Mouse (Mus musculus): ENCODE results near the gene Napsa. TPM values are rescaled to one million over a fixed set of nuclear protein-coding genes. Genes with fewer than 3 reads are reported as not detected.
A peak's percentile ranks its signal among the peaks of the same experiment; 100 is the strongest.

Napsa gene
- polyA plus RNA-seq, 1 experiment from 2014 or later = 5.4 TPM

DNA sequence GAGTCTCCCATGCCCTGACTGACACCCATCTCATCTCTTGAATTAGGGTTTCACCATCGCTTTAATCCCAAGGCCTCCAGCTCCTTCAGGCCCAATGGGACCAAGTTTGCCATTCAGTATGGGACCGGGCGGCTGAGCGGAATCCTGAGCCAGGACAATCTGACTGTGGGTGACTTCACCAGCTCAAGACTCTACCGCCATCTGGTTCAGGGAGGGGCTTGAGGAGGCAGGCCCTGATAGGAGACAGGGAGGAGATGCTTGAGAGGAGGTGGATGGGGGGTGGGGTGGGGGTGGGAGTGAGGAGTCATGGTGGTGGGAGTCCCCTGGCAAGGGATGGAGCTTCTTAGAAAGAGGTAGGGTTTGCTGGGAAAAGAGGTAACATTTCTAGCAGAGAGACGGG lies 9.5 kb downstream of the Napsa start:
- Histone ChIP-seq H3K9ac (ENCODE audit: low read length) (no peak overlapping the region), H3K4me2 (ENCODE audit: low read depth, low read length) (no peak overlapping the region), H3K4me1 (ENCODE audit: control insufficient read depth, insufficient read depth, low read length) (no peaks in the 10 kb centered on the region), H3K27ac (ENCODE audit: low read length) (no peak overlapping the region), H3K9me3 (replicated peaks; ENCODE audit: control insufficient read depth, low read length) (peaks cover 4% of the 10 kb centered on the region; the same call in 1 of the 2 replicates), H3K36me3 (ENCODE audit: control insufficient read depth, insufficient read depth, low read length) (no peaks in the 10 kb centered on the region), H3K27me3 (ENCODE audit: control insufficient read depth, insufficient read depth, low read length) (peaks cover 8% of the 10 kb centered on the region), H3K4me3 (replicated peaks; ENCODE audit: low read length) (no peak overlapping the region)
- ATAC-seq (ENCODE audit: insufficient read depth, low FRiP score) = no peak
- WGBS = 71% methylated on average over 6 of the region's 6 CpGs

DNA sequence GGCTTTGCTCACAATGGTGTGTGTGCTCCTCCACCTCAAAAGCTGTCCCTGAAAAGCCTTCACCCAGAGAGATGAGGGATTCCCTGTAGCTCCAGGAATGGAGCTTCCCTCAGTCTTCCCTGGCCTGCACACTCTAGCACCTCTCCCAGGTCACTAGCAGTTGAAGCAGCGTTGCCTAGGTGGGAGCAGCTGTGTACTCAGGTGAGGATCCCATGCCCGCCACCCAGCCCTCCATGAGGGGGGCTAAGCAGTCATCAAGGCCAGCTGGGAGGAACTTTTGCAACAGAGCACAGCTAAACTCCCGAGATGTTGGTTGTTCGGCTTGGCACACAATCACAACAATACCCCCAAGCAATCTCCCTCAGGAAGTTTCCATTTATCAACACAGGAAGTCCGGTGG lies 10.5 kb downstream of the Napsa start:
- Histone ChIP-seq H3K27me3 (ENCODE audit: control insufficient read depth, insufficient read depth, low read length) (peaks cover 17% of the 10 kb centered on the region), H3K9ac (ENCODE audit: low read length) (no peak overlapping the region), H3K4me1 (ENCODE audit: control insufficient read depth, insufficient read depth, low read length) (no peaks in the 10 kb centered on the region), H3K36me3 (ENCODE audit: control insufficient read depth, insufficient read depth, low read length) (no peaks in the 10 kb centered on the region), H3K9me3 (replicated peaks; ENCODE audit: control insufficient read depth, low read length) (peaks cover 4% of the 10 kb centered on the region; the same call in 1 of the 2 replicates), H3K4me3 (replicated peaks; ENCODE audit: low read length) (no peak overlapping the region), H3K4me2 (ENCODE audit: low read depth, low read length) (no peak overlapping the region), H3K27ac (ENCODE audit: low read length) (no peak overlapping the region)
- ATAC-seq (ENCODE audit: insufficient read depth, low FRiP score) = no peak
- 56% methylated on average over 5 of the region's 5 CpGs for WGBS

DNA sequence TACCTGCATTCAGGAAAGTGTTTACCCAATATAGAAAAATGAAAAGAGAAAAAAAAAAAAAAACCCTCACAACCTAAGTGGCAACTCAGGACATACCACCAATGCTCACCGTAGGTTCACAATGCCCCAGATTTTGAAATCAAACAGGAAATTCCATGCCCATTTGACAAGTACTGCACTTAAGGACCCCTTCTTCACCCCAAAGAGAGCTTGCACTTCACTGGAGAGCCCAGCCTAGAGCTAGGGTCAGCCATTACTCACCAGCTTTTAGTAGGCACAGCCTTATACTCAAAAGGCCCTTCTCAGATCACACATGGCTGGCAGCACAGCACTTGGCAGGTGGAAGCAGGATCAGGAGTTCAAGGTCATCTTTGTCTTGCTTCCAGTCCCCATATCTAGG lies 11.0 kb downstream of the Napsa start:
- no peak overlapping the region for H3K9ac ChIP-seq (ENCODE audit: low read length)
- H3K4me3 ChIP-seq (replicated peaks; ENCODE audit: low read length) = no peak overlapping the region
- H3K4me2 ChIP-seq (ENCODE audit: low read depth, low read length) = no peak overlapping the region
- no peaks in the 10 kb centered on the region for H3K36me3 ChIP-seq (ENCODE audit: control insufficient read depth, insufficient read depth, low read length)
- H3K4me1 ChIP-seq (ENCODE audit: control insufficient read depth, insufficient read depth, low read length) = no peaks in the 10 kb centered on the region
- peaks cover 4% of the 10 kb centered on the region; the same call in 1 of the 2 replicates for H3K9me3 ChIP-seq (replicated peaks; ENCODE audit: control insufficient read depth, low read length)
- peaks cover 22% of the 10 kb centered on the region for H3K27me3 ChIP-seq (ENCODE audit: control insufficient read depth, insufficient read depth, low read length)
- no peak for ATAC-seq (ENCODE audit: insufficient read depth, low FRiP score)
- H3K27ac ChIP-seq (ENCODE audit: low read length) = no peak overlapping the region
- WGBS = 78% methylated on average over 1 of the region's 1 CpGs

DNA sequence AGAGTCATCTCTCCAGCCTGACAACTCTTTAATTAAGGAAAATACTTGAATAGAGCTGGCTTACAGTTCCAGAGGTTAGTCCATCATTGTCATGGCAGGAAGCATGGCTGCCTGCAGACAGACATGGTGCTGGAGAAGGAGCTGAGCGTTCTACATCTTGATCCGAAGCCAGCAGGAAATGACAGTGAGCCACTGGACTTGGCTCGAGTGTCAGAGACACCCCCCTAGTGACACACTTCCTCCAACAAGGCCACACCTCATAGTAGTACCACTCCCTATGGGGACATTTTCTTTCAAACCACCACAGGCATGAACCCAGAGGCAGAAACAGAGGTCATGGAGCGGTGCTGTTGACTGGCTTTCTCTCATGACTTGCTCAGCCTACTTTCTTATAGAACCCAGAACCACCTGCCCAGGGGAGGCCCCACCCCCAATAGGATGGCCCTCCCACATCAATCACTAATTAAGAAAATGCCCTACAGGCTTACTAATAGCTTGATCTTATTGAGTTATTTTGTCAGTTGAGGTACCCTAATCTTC lies 12.2 kb downstream of the Napsa start:
- Histone ChIP-seq H3K27me3 (ENCODE audit: control insufficient read depth, insufficient read depth, low read length) (peaks cover 25% of the 10 kb centered on the region), H3K9me3 (replicated peaks; ENCODE audit: control insufficient read depth, low read length) (no peaks in the 10 kb centered on the region), H3K4me3 (replicated peaks; ENCODE audit: low read length) (no peak overlapping the region), H3K36me3 (ENCODE audit: control insufficient read depth, insufficient read depth, low read length) (no peaks in the 10 kb centered on the region), H3K9ac (ENCODE audit: low read length) (no peak overlapping the region), H3K4me2 (ENCODE audit: low read depth, low read length) (no peak overlapping the region), H3K27ac (ENCODE audit: low read length) (no peak overlapping the region), H3K4me1 (ENCODE audit: control insufficient read depth, insufficient read depth, low read length) (peaks cover 7% of the 10 kb centered on the region)
- 70% methylated on average over 4 of the region's 4 CpGs for WGBS
- no peak for ATAC-seq (ENCODE audit: insufficient read depth, low FRiP score)

DNA sequence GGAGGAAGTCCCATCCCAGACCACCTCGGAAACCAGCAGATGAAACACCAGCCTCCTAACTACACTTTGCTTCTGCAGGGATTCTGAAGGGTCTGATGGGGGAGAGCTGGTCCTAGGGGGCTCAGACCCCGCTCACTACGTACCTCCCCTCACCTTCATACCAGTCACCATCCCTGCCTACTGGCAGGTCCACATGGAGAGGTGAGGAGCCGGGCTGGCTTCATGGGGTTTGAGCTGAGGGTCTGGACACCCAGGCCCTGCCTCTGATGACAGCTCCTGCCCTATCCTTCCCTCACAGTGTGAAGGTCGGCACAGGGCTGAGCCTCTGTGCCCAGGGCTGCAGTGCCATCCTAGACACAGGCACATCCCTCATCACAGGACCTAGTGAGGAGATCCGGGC lies 12.7 kb downstream of the Napsa start:
- peaks cover 31% of the 10 kb centered on the region for H3K27me3 ChIP-seq (ENCODE audit: control insufficient read depth, insufficient read depth, low read length)
- no peak overlapping the region for H3K9ac ChIP-seq (ENCODE audit: low read length)
- H3K4me1 ChIP-seq (ENCODE audit: control insufficient read depth, insufficient read depth, low read length) = peaks cover 8% of the 10 kb centered on the region
- 81% methylated on average over 6 of the region's 6 CpGs for WGBS
- H3K4me2 ChIP-seq (ENCODE audit: low read depth, low read length) = no peak overlapping the region
- ATAC-seq (ENCODE audit: insufficient read depth, low FRiP score) = no peak
- H3K27ac ChIP-seq (ENCODE audit: low read length) = no peak overlapping the region
- no peak overlapping the region for H3K4me3 ChIP-seq (replicated peaks; ENCODE audit: low read length)
- no peaks in the 10 kb centered on the region for H3K9me3 ChIP-seq (replicated peaks; ENCODE audit: control insufficient read depth, low read length)
- no peaks in the 10 kb centered on the region for H3K36me3 ChIP-seq (ENCODE audit: control insufficient read depth, insufficient read depth, low read length)

GRCm38 (mm10) chr7:44585606-44586005 lies 13.4 kb downstream of the Napsa start:
- Histone ChIP-seq H3K9ac (ENCODE audit: low read length) (no peak overlapping the region), H3K4me2 (ENCODE audit: low read depth, low read length) (no peak overlapping the region), H3K4me3 (replicated peaks; ENCODE audit: low read length) (no peak overlapping the region), H3K27ac (ENCODE audit: low read length) (no peak overlapping the region), H3K4me1 (ENCODE audit: control insufficient read depth, insufficient read depth, low read length) (peaks cover 13% of the 10 kb centered on the region), H3K36me3 (ENCODE audit: control insufficient read depth, insufficient read depth, low read length) (no peaks in the 10 kb centered on the region), H3K9me3 (replicated peaks; ENCODE audit: control insufficient read depth, low read length) (no peaks in the 10 kb centered on the region), H3K27me3 (ENCODE audit: control insufficient read depth, insufficient read depth, low read length) (peaks cover 36% of the 10 kb centered on the region)
- ATAC-seq (ENCODE audit: insufficient read depth, low FRiP score) = no peak
- 91% methylated on average over 6 of the region's 6 CpGs for WGBS

DNA sequence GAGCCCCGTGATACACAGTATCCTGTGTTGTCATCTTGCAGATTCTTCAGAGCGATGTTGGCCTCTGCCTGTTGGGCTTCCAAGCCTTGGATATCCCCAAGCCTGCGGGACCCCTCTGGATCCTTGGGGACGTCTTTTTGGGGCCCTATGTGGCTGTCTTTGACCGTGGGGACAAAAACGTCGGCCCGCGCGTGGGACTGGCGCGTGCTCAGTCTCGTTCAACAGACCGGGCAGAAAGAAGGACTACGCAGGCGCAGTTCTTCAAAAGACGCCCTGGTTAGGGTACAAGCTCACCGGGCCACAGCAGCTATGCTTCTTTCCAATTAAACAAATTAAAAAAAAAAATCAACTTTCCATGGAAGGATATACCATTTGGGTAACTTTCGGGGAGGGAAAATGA lies 14.3 kb downstream of the Napsa start:
- Histone ChIP-seq H3K27ac (ENCODE audit: low read length) (no peak overlapping the region), H3K4me1 (ENCODE audit: control insufficient read depth, insufficient read depth, low read length) (peaks cover 21% of the 10 kb centered on the region), H3K27me3 (ENCODE audit: control insufficient read depth, insufficient read depth, low read length) (peaks cover 43% of the 10 kb centered on the region), H3K9me3 (replicated peaks; ENCODE audit: control insufficient read depth, low read length) (no peaks in the 10 kb centered on the region), H3K9ac (ENCODE audit: low read length) (0 out of 2 replicates have a peak overlapping the region, but pooled peaks have one; percentile 33), H3K4me3 (replicated peaks; ENCODE audit: low read length) (peak overlapping the region; percentile 21), H3K4me2 (ENCODE audit: low read depth, low read length) (peak overlapping the region; percentile 43), H3K36me3 (ENCODE audit: control insufficient read depth, insufficient read depth, low read length) (no peaks in the 10 kb centered on the region)
- no peak for ATAC-seq (ENCODE audit: insufficient read depth, low FRiP score)
- WGBS = 13% methylated on average over 19 of the region's 19 CpGs

GRCm38 (mm10) chr7:44586930-44587329 lies 14.8 kb downstream of the Napsa start:
- no peaks in the 10 kb centered on the region for H3K36me3 ChIP-seq (ENCODE audit: control insufficient read depth, insufficient read depth, low read length)
- peak overlapping the region; percentile 21 for H3K4me3 ChIP-seq (replicated peaks; ENCODE audit: low read length)
- no peak for ATAC-seq (ENCODE audit: insufficient read depth, low FRiP score)
- H3K4me2 ChIP-seq (ENCODE audit: low read depth, low read length) = peak overlapping the region; percentile 43
- H3K27ac ChIP-seq (ENCODE audit: low read length) = no peak overlapping the region
- no peak overlapping the region; the same call in 1 of the 2 replicates for H3K9ac ChIP-seq (ENCODE audit: low read length)
- H3K9me3 ChIP-seq (replicated peaks; ENCODE audit: control insufficient read depth, low read length) = no peaks in the 10 kb centered on the region
- WGBS = 1% methylated on average over 18 of the region's 18 CpGs
- H3K27me3 ChIP-seq (ENCODE audit: control insufficient read depth, insufficient read depth, low read length) = peaks cover 47% of the 10 kb centered on the region
- peaks cover 21% of the 10 kb centered on the region for H3K4me1 ChIP-seq (ENCODE audit: control insufficient read depth, insufficient read depth, low read length)

DNA sequence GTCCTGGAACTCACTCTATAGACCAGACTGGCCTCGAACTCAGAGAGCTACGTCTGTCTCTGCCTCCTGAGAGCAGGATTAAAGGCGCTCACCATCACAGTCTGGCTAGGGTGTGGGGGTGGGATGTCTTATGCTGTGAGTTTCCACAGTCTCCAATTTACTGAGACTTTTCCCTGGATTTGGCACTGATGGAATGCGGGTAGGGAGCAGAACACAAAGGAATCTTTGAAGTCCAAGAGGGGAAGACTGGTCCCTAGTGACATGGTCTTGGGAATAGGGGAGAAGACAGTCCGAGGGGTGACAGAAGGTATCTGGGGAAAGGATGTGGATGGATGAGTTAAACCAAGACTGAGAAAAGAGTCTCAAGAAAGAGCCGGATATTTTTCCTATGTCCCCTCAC lies 15.5 kb downstream of the Napsa start:
- Histone ChIP-seq H3K36me3 (ENCODE audit: control insufficient read depth, insufficient read depth, low read length) (no peaks in the 10 kb centered on the region), H3K4me3 (replicated peaks; ENCODE audit: low read length) (no peak overlapping the region), H3K9ac (ENCODE audit: low read length) (no peak overlapping the region), H3K27me3 (ENCODE audit: control insufficient read depth, insufficient read depth, low read length) (peaks cover 55% of the 10 kb centered on the region), H3K4me1 (ENCODE audit: control insufficient read depth, insufficient read depth, low read length) (peaks cover 21% of the 10 kb centered on the region), H3K27ac (ENCODE audit: low read length) (no peak overlapping the region), H3K9me3 (replicated peaks; ENCODE audit: control insufficient read depth, low read length) (no peaks in the 10 kb centered on the region), H3K4me2 (ENCODE audit: low read depth, low read length) (no peak overlapping the region)
- 40% methylated on average over 6 of the region's 6 CpGs for WGBS
- ATAC-seq (ENCODE audit: insufficient read depth, low FRiP score) = no peak
